Mouse (Mus musculus) liver, embryonic 14.5 days (tissue): ENCODE results near the gene Ficd.

Experiments
- CTCF ChIP-seq: IDR thresholded peaks from 2 replicates; pipeline ENCODE4 v1.5.1; 2016; ENCODE audit warnings: antibody characterized with exemption, low read depth, control low read depth
- EP300 ChIP-seq: IDR thresholded peaks from 2 replicates; pipeline ENCODE4 v1.6.1; 2016; ENCODE audit warnings: antibody characterized with exemption, low read depth

DNA sequence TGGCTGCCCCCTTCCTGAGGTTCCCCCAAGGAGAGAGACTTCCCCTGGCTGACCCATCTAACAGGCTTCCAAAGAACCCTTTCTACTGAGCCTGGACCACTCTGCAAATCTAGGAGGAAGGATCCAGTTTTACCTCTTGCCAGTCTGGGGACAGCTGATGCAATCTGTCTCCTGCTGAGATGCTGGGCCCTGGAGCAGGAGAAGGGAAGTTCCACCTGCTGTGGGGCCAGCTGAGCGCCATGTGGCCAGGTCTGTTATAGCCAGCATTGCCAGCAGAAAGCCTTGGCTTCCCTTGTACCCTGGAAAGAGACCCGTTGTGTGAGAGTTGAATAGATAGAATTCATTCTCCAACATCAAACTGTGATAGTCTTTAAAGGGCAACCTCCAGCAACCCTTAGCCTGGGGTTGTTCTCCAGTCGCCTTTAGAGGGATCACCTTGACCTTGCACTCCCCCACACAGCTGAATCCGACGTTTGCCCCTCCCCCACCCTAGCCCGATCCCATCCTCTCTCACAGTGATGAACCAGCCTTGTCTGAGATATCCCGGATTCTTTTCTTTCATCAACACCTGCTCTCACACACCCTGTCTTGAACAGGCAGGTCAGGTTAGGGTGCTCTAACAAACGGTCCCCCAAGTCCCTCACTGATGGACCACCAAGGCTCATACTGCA is 11.9 kb upstream of the Ficd start:
- TF ChIP-seq CTCF: no peak
- TF ChIP-seq EP300: no peak
